Mouse (Mus musculus): Measurements from ENCODE around the gene Rab23. TPM values are rescaled to one million over a fixed set of nuclear protein-coding genes. Genes with fewer than 3 reads are reported as not detected.

The Rab23 gene
- polyA plus RNA-seq, 1 experiment = 5.1 TPM

GRCm38 (mm10) chr1:33763826-33764225 is 44.1 kb downstream of the Rab23 start:
- Histone ChIP-seq H3K4me1 (ENCODE audit: control insufficient read depth, insufficient read depth, low read length) (peaks cover 10% of the 10 kb centered on the region), H3K4me3 (ENCODE audit: insufficient read depth, low read length) (no peak overlapping the region), H3K27ac (ENCODE audit: insufficient read depth, low read depth, low read length) (no peak overlapping the region)
- TF ChIP-seq POLR2A (IDR thresholded peaks at IDR 0.05; ENCODE audit: borderline replicate concordance, low read depth, low read length) (no peak), CTCF (IDR thresholded peaks at IDR 0.05; ENCODE audit: low read depth, low read length) (no peak)

GRCm38 (mm10) chr1:33765468-33766080 is 45.9 kb downstream of the Rab23 start:
- Histone ChIP-seq H3K4me1 (ENCODE audit: control insufficient read depth, insufficient read depth, low read length) (peaks cover 14% of the 10 kb centered on the region), H3K27ac (ENCODE audit: insufficient read depth, low read depth, low read length) (no peak overlapping the region), H3K4me3 (ENCODE audit: insufficient read depth, low read length) (no peak overlapping the region)
- TF ChIP-seq CTCF (IDR thresholded peaks at IDR 0.05; ENCODE audit: low read depth, low read length) (no peak), POLR2A (IDR thresholded peaks at IDR 0.05; ENCODE audit: borderline replicate concordance, low read depth, low read length) (no peak)

DNA sequence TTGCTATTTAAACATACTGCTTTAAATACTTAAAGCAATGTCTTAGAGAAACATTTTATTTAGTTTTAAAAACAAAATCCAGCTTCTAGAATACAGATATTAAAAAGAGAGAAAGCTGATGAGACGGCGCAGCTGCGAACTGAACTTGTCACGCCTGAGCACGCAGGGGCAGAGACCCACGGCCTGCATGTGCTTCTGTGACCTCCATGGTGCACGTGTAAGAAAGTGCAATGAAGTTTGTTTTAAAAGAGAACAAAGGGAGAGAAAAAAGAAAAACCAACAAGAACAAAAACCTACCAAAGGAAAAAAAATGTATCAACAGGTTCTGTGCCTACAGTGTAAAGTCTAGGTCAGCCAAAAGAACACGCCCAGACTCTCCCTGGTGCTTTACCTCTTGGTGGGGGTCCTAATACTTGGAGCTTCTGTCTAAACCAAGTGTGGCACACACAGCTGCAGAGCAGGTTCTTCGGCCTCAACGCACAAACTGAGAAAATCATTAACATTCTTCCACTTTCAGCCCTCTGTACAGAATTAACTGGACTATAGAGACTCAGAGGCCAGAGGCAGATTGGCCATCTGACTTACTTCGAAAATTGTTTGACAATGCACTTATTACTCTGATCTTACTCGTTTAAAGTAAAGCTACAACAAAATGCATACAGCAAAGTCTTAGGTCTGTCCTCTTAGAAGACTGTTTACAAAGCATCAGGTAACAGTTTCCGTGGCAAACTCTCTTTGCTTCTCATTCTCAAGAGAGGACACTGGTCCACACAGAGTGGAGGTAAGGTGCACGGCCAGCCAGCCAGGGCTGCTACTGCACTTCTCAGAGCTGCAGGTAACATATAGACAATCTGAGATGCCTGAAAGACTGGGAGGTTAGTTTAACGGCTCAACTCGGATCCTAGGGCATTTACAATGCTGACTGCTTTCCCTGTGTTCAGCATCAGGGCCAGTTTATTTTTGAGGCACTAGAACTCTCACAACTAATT is 47.1 kb downstream of the Rab23 start:
- no peak overlapping the region for H3K4me3 ChIP-seq (ENCODE audit: insufficient read depth, low read length)
- no peak overlapping the region for H3K27ac ChIP-seq (ENCODE audit: insufficient read depth, low read depth, low read length)
- peaks cover 14% of the 10 kb centered on the region for H3K4me1 ChIP-seq (ENCODE audit: control insufficient read depth, insufficient read depth, low read length)
- TF ChIP-seq POLR2A (IDR thresholded peaks at IDR 0.05; ENCODE audit: borderline replicate concordance, low read depth, low read length) (no peak), CTCF (IDR thresholded peaks at IDR 0.05; ENCODE audit: low read depth, low read length) (no peak)

GRCm38 (mm10) chr1:33768091-33768787 is 48.6 kb downstream of the Rab23 start:
- no peak for TF ChIP-seq POLR2A (IDR thresholded peaks at IDR 0.05; ENCODE audit: borderline replicate concordance, low read depth, low read length)
- no peak for TF ChIP-seq CTCF (IDR thresholded peaks at IDR 0.05; ENCODE audit: low read depth, low read length)

DNA sequence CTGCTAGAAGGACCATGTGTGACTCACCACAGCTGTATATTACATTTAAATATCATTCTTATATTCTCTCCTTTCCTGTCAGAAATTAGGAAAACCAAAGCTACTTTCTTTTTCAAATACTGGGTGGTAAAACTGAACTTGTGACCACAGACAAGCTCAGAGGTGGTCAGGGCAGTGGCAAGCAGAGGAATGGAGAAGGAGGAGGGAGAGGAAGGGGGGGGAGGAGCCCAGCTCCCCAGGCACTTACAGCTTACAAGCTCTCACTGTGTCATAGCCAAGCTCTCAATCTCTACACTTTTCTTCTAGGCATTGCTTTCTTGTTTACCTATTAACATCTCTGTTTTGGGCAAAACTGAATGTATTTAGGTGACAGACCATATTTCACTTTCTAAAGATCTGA is 49.1 kb downstream of the Rab23 start:
- TF ChIP-seq POLR2A (IDR thresholded peaks at IDR 0.05; ENCODE audit: borderline replicate concordance, low read depth, low read length) (no peak), CTCF (IDR thresholded peaks at IDR 0.05; ENCODE audit: low read depth, low read length) (no peak)
- Histone ChIP-seq H3K4me1 (ENCODE audit: control insufficient read depth, insufficient read depth, low read length) (peaks cover 14% of the 10 kb centered on the region), H3K4me3 (ENCODE audit: insufficient read depth, low read length) (no peak overlapping the region), H3K27ac (ENCODE audit: insufficient read depth, low read depth, low read length) (no peak overlapping the region)

More at GRCm38 (mm10) chr1:33768091-33768787, 48.6 kb downstream of the Rab23 start:
- Histone ChIP-seq H3K4me3 (ENCODE audit: insufficient read depth, low read length) (no peak overlapping the region), H3K27ac (ENCODE audit: insufficient read depth, low read depth, low read length) (no peak overlapping the region), H3K4me1 (ENCODE audit: control insufficient read depth, insufficient read depth, low read length) (peaks cover 14% of the 10 kb centered on the region)

DNA sequence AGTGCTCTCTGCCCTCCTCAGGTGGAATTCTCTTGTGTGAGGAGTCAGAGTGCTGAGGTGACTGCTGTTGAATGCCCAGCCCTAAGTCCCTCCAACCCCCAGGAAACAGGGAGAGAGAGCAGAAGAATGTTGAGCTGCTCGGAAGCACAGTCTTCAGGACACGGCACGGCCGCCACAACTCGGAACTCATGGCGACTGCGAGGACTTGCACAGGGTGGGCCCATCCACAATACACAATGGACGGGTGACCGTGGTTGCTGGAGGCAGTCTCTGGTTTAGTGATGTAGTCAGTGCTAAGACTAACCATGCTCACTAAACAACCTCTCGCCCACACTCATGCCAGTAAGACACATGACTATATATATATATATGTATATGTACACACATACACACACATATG is 51.9 kb downstream of the Rab23 start:
- Histone ChIP-seq H3K4me1 (ENCODE audit: control insufficient read depth, insufficient read depth, low read length) (peaks cover 9% of the 10 kb centered on the region), H3K27ac (ENCODE audit: insufficient read depth, low read depth, low read length) (no peak overlapping the region), H3K4me3 (ENCODE audit: insufficient read depth, low read length) (no peak overlapping the region)
- TF ChIP-seq CTCF (IDR thresholded peaks at IDR 0.05; ENCODE audit: low read depth, low read length) (no peak), POLR2A (IDR thresholded peaks at IDR 0.05; ENCODE audit: borderline replicate concordance, low read depth, low read length) (no peak)

DNA sequence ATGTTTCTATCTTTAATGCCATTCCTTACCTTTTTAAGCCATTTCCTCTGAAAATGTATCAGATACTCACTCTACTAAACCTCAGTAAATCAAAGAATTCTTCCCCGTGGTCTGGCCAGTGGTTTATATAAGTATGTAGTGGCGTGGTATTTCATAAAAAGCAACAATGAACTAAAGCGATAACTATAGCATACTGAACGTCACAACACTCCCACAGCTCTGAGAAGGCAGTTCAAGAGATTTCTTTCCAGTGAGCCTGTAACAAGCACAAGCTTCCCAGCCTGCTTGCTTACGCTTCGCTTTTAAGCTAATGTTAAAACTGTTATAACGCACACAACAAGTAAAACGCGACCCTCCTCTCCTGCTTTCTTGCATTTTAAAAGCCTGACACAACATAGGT is 52.4 kb downstream of the Rab23 start:
- TF ChIP-seq POLR2A (IDR thresholded peaks at IDR 0.05; ENCODE audit: borderline replicate concordance, low read depth, low read length) (no peak), CTCF (IDR thresholded peaks at IDR 0.05; ENCODE audit: low read depth, low read length) (no peak)
- Histone ChIP-seq H3K4me3 (ENCODE audit: insufficient read depth, low read length) (no peak overlapping the region), H3K4me1 (ENCODE audit: control insufficient read depth, insufficient read depth, low read length) (peaks cover 9% of the 10 kb centered on the region), H3K27ac (ENCODE audit: insufficient read depth, low read depth, low read length) (no peak overlapping the region)

DNA sequence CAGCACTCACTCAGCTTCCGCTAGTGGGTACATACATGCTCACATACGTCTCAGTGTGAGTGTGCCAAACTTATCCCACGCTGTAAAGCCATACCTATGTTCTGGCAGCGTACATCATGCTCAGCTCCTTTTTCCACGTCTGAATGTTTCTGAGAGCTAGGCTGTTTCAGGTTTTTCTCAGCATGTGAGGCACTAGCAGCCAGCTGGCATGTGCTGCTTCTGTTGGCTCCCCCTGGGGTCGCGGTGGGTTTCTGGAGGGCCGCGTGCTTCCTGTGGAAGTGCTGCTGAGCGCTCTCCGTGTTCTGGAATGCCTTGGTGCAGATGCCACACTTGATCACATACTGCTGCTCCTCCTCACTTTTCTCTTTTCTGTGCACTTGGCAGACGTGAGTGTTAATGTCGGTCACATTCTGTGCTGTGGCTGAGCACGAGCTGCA is 56.5 kb downstream of the Rab23 start:
- no peak for TF ChIP-seq POLR2A (IDR thresholded peaks at IDR 0.05; ENCODE audit: borderline replicate concordance, low read depth, low read length)
- no peak for TF ChIP-seq CTCF (IDR thresholded peaks at IDR 0.05; ENCODE audit: low read depth, low read length)
- no peak overlapping the region for H3K27ac ChIP-seq (ENCODE audit: insufficient read depth, low read depth, low read length)
- no peak overlapping the region for H3K4me3 ChIP-seq (ENCODE audit: insufficient read depth, low read length)
- H3K4me1 ChIP-seq (ENCODE audit: control insufficient read depth, insufficient read depth, low read length) = no peaks in the 10 kb centered on the region

- H3K27ac ChIP-seq (ENCODE audit: insufficient read depth, low read depth, low read length) = no peak overlapping the region
- TF ChIP-seq CTCF (IDR thresholded peaks at IDR 0.05; ENCODE audit: low read depth, low read length) = no peak
- no peak for TF ChIP-seq POLR2A (IDR thresholded peaks at IDR 0.05; ENCODE audit: borderline replicate concordance, low read depth, low read length)
- H3K4me1 ChIP-seq (ENCODE audit: control insufficient read depth, insufficient read depth, low read length) = peaks cover 11% of the 10 kb centered on the region
- no peak overlapping the region for H3K4me3 ChIP-seq (ENCODE audit: insufficient read depth, low read length)
These were observed 64.9 kb downstream of the Rab23 start for GRCm38 (mm10) chr1:33784561-33784960.
